Mouse (Mus musculus): Measurements from ENCODE around the gene Sh3bp1. TPM values are rescaled to one million over a fixed set of nuclear protein-coding genes. Genes with fewer than 3 reads are reported as not detected.
A peak's percentile ranks its signal among the peaks of the same experiment; 100 is the strongest.

Sh3bp1 gene
- polyA plus RNA-seq, 1 experiment from 2014 or later, result 17.7 TPM

DNA sequence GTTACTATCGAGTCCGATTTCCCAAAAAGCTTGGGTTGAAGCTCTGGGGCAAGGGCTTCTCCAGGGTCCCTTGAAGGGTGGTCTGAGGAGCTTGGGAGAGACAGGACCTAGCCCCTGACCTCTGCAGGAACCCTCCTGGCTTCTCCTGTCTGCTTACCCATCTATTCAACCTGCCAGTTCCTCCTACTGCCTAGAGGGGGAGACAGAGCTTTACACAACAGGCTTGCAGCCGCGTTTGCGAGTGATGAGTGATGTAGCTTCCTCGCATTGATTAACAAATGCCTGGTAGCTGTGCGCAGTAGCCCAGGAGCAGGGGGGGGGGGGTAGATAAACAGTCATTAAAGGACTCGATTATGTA, 16.1 kb downstream of the Sh3bp1 start:
- peaks cover 77% of the 10 kb centered on the region for H3K4me1 ChIP-seq (replicated peaks)
- ATAC-seq (ENCODE audit: low read depth) (peak; percentile 27; the same call in 1 of the 2 replicates), DNase-seq (peak; percentile 58)
- WGBS (ENCODE audit: insufficient replicate concordance), result under 1% methylated on average over 8 of the region's 8 CpGs
- peaks cover 33% of the 10 kb centered on the region for H3K36me3 ChIP-seq
- H3K9ac ChIP-seq, result peak overlapping the region; percentile 79; the same call in 1 of the 2 replicates
- H3K4me2 ChIP-seq, result peak overlapping the region; percentile 100
- H3K27ac ChIP-seq, result peak overlapping the region; percentile 26; the same call in 1 of the 2 replicates
- no peaks in the 10 kb centered on the region for H3K9me3 ChIP-seq (replicated peaks)
- H3K27me3 ChIP-seq, result no peaks in the 10 kb centered on the region
- H3K4me3 ChIP-seq (replicated peaks), result peak overlapping the region; percentile 74

- Histone ChIP-seq H3K4me3 (replicated peaks) (peak overlapping the region; percentile 0; the same call in 1 of the 2 replicates), H3K4me1 (replicated peaks) (peaks cover 80% of the 10 kb centered on the region)
- WGBS (ENCODE audit: insufficient replicate concordance), result 76% methylated on average over 12 of the region's 12 CpGs
Observed at GRCm38 (mm10) chr15:78916052-78916826, 16.7 kb downstream of the Sh3bp1 start.

GRCm38 (mm10) chr15:78918126-78918525, 18.6 kb downstream of the Sh3bp1 start:
- WGBS (ENCODE audit: insufficient replicate concordance), result 89% methylated on average over 23 of the region's 23 CpGs

More at GRCm38 (mm10) chr15:78916052-78916826, 16.7 kb downstream of the Sh3bp1 start:
- Histone ChIP-seq H3K9me3 (replicated peaks) (no peaks in the 10 kb centered on the region), H3K36me3 (peaks cover 27% of the 10 kb centered on the region), H3K27ac (0 out of 2 replicates have a peak overlapping the region, but pooled peaks have one; percentile 26), H3K9ac (peak overlapping the region; percentile 34; the same call in 1 of the 2 replicates), H3K27me3 (no peaks in the 10 kb centered on the region), H3K4me2 (peak overlapping the region; percentile 100)
- ATAC-seq (ENCODE audit: low read depth) (no peak), DNase-seq (no peak)

DNA sequence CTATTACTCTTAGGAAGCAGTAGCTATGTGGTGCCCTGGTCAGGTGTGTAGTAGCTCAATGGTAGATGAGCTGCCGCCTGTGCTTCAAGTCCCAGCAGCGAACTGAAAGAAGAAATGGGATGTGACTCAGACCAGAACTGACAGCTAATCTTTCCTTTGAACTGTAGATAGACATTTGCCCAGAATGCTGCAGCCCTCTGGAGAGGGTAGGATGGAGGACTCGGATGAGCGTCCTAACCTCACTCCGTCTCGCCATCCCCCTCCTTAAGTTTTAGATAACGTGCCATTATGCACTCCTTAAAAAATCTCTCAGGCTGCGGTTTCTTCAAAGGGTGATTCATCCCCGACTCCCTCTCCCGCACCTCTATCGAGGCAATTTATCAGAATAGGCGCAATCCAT, 20.3 kb downstream of the Sh3bp1 start:
- Histone ChIP-seq H3K27me3 (no peaks in the 10 kb centered on the region), H3K27ac (peak overlapping the region; percentile 53), H3K36me3 (peaks cover 21% of the 10 kb centered on the region), H3K4me1 (replicated peaks) (peaks cover 85% of the 10 kb centered on the region), H3K9me3 (replicated peaks) (no peaks in the 10 kb centered on the region), H3K4me2 (no peak overlapping the region), H3K9ac (no peak overlapping the region), H3K4me3 (replicated peaks) (no peak overlapping the region)
- WGBS (ENCODE audit: insufficient replicate concordance), result 79% methylated on average over 12 of the region's 12 CpGs
- DNase-seq (no peak), ATAC-seq (ENCODE audit: low read depth) (no peak)

More at GRCm38 (mm10) chr15:78918126-78918525, 18.6 kb downstream of the Sh3bp1 start:
- Histone ChIP-seq H3K27ac (0 out of 2 replicates have a peak overlapping the region, but pooled peaks have one; percentile 23), H3K27me3 (no peaks in the 10 kb centered on the region), H3K4me1 (replicated peaks) (peaks cover 85% of the 10 kb centered on the region), H3K4me3 (replicated peaks) (no peak overlapping the region), H3K9ac (no peak overlapping the region), H3K4me2 (no peak overlapping the region), H3K36me3 (peaks cover 21% of the 10 kb centered on the region), H3K9me3 (replicated peaks) (no peaks in the 10 kb centered on the region)
- ATAC-seq (ENCODE audit: low read depth) (no peak), DNase-seq (no peak)

- ATAC-seq (ENCODE audit: low read depth) (peak; percentile 81), DNase-seq (peak; percentile 87)
- H3K4me2 ChIP-seq, result peak overlapping the region; percentile 80
- no peaks in the 10 kb centered on the region for H3K27me3 ChIP-seq
- peaks cover 13% of the 10 kb centered on the region for H3K36me3 ChIP-seq
- no peaks in the 10 kb centered on the region for H3K9me3 ChIP-seq (replicated peaks)
- peak overlapping the region; percentile 55 for H3K4me3 ChIP-seq (replicated peaks)
- H3K9ac ChIP-seq, result peak overlapping the region; percentile 79
- H3K27ac ChIP-seq, result peak overlapping the region; percentile 99
- peaks cover 88% of the 10 kb centered on the region for H3K4me1 ChIP-seq (replicated peaks)
- WGBS (ENCODE audit: insufficient replicate concordance), result 18% methylated on average over 7 of the region's 7 CpGs
Observed at GRCm38 (mm10) chr15:78922700-78923099, 23.1 kb downstream of the Sh3bp1 start.

DNA sequence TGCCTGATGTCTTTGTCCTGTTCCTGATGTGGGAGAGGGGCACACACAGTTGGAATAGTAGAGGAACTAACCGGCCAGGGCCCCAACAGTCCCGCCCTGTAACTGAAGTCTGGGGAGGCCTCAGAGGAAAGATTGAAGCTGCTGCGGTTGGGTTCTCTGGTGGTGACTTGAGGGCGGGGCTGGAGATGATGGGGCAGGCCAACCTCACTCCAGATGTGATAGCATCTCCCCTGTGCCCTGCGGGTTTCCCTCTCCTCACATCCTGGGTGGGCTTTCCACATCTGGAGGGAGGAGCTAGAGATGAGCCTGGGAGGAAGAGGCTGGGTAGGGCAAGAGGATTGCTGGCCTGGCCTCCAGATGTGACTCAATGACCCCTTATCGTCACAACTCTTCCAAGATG, 24.0 kb downstream of the Sh3bp1 start:
- Histone ChIP-seq H3K9me3 (replicated peaks) (no peaks in the 10 kb centered on the region), H3K4me1 (replicated peaks) (peaks cover 94% of the 10 kb centered on the region), H3K27ac (peak overlapping the region; percentile 99), H3K9ac (peak overlapping the region; percentile 79), H3K36me3 (peaks cover 7% of the 10 kb centered on the region), H3K27me3 (no peaks in the 10 kb centered on the region), H3K4me3 (replicated peaks) (peak overlapping the region; percentile 55), H3K4me2 (peak overlapping the region; percentile 80)
- ATAC-seq (ENCODE audit: low read depth) (peak; percentile 78), DNase-seq (peak; percentile 83)
- WGBS (ENCODE audit: insufficient replicate concordance), result 17% methylated on average over 6 of the region's 6 CpGs

DNA sequence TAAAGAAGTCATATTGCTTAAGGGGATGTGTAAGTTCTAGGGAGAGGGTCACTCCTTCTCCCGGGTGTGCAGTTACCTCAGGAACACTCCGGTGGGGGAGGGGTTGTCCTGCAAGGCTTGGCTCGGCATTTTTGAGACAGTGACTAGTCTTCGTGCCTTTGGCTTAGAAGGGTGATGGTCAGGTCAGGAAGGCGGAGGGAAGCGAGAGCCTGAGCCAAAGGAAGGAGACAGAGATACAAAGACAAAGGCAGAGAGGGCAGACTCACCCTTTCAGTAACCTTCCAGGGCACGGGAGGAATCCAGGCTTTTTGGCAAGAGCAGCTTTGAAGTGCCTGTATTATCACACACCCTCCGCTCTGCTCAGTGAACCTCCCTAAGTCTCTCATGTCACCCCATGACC, 25.6 kb downstream of the Sh3bp1 start:
- 53% methylated on average over 8 of the region's 8 CpGs for WGBS (ENCODE audit: insufficient replicate concordance)
- peak overlapping the region; percentile 78 for H3K9ac ChIP-seq
- peaks cover 91% of the 10 kb centered on the region for H3K4me1 ChIP-seq (replicated peaks)
- peaks cover 10% of the 10 kb centered on the region for H3K36me3 ChIP-seq
- H3K9me3 ChIP-seq (replicated peaks), result no peaks in the 10 kb centered on the region
- H3K27me3 ChIP-seq, result no peaks in the 10 kb centered on the region
- H3K27ac ChIP-seq, result peak overlapping the region; percentile 99
- no peak overlapping the region for H3K4me3 ChIP-seq (replicated peaks)
- ATAC-seq (ENCODE audit: low read depth), result no peak
- DNase-seq, result no peak
- H3K4me2 ChIP-seq, result peak overlapping the region; percentile 95

GRCm38 (mm10) chr15:78926021-78926919, 26.7 kb downstream of the Sh3bp1 start, which contains the start of gene Lgals1:
Gene Lgals1, plus strand, starts transcription at chr15:78926725.
- Histone ChIP-seq H3K27ac (peak within 1 kb of the TSS; percentile 99), H3K36me3 (peaks cover 13% of the 10 kb centered on the region), H3K4me2 (peak within 1 kb of the TSS; percentile 95), H3K9ac (peak within 1 kb of the TSS; percentile 78), H3K27me3 (no peaks in the 10 kb centered on the region), H3K4me3 (replicated peaks) (peak within 1 kb of the TSS; percentile 67), H3K9me3 (replicated peaks) (no peaks in the 10 kb centered on the region), H3K4me1 (replicated peaks) (peaks cover 93% of the 10 kb centered on the region)
- WGBS (ENCODE audit: insufficient replicate concordance), result 8% methylated on average over 20 of the region's 20 CpGs
- peak; percentile 81 for DNase-seq
- peak; percentile 47 for ATAC-seq (ENCODE audit: low read depth)

GRCm38 (mm10) chr15:78927021-78927787, 27.6 kb downstream of the Sh3bp1 start:
- no peak for DNase-seq
- H3K4me2 ChIP-seq, result peak overlapping the region; percentile 95
- H3K9me3 ChIP-seq (replicated peaks), result no peaks in the 10 kb centered on the region
- H3K27ac ChIP-seq, result peak overlapping the region; percentile 99
- peak overlapping the region; percentile 78 for H3K9ac ChIP-seq
- H3K27me3 ChIP-seq, result no peaks in the 10 kb centered on the region
- peak overlapping the region; percentile 67 for H3K4me3 ChIP-seq (replicated peaks)
- peaks cover 93% of the 10 kb centered on the region for H3K4me1 ChIP-seq (replicated peaks)
- no peak for ATAC-seq (ENCODE audit: low read depth)
- 8% methylated on average over 15 of the region's 15 CpGs for WGBS (ENCODE audit: insufficient replicate concordance)
- peaks cover 13% of the 10 kb centered on the region for H3K36me3 ChIP-seq

GRCm38 (mm10) chr15:78927788-78928457, 28.4 kb downstream of the Sh3bp1 start:
- DNase-seq (peak; percentile 69), ATAC-seq (ENCODE audit: low read depth) (peak; percentile 10; the same call in 1 of the 2 replicates)
- under 1% methylated on average over 25 of the region's 35 CpGs for WGBS (ENCODE audit: insufficient replicate concordance)
- Histone ChIP-seq H3K4me1 (replicated peaks) (peaks cover 90% of the 10 kb centered on the region), H3K36me3 (peaks cover 13% of the 10 kb centered on the region), H3K27me3 (no peaks in the 10 kb centered on the region), H3K9me3 (replicated peaks) (no peaks in the 10 kb centered on the region), H3K4me2 (peak overlapping the region; percentile 95), H3K9ac (peak overlapping the region; percentile 78), H3K4me3 (replicated peaks) (peak overlapping the region; percentile 67), H3K27ac (peak overlapping the region; percentile 99)
